Mouse (Mus musculus) ES-E14 (cell line): Measurements from ENCODE around the gene Cpn2.

Source experiments
- CHD2 ChIP-seq: IDR thresholded peaks from 2 replicates; pipeline ENCODE4 v1.6.1; 2014; ENCODE audit warnings: mild to moderate bottlenecking, low read depth, low read length, inconsistent platforms
- HCFC1 ChIP-seq: IDR thresholded peaks from 2 replicates; pipeline ENCODE4 v1.6.1; 2012; ENCODE audit warnings: low read length, inconsistent platforms, borderline replicate concordance; ENCODE audit not compliant: insufficient read depth
- MAFK ChIP-seq: IDR thresholded peaks from 2 replicates; pipeline ENCODE4 v1.6.1; 2014; ENCODE audit warnings: mild to moderate bottlenecking, low read depth, low read length, inconsistent platforms; ENCODE audit not compliant: insufficient read depth
- ZC3H11A ChIP-seq: IDR thresholded peaks from 2 replicates; pipeline ENCODE4 v1.6.1; 2012; ENCODE audit warnings: low read depth, mild to moderate bottlenecking, inconsistent platforms, low read length, borderline replicate concordance
- ZNF384 ChIP-seq: IDR thresholded peaks from 2 replicates; pipeline ENCODE4 v1.6.1; 2012; ENCODE audit warnings: low read depth, low read length, inconsistent platforms

DNA sequence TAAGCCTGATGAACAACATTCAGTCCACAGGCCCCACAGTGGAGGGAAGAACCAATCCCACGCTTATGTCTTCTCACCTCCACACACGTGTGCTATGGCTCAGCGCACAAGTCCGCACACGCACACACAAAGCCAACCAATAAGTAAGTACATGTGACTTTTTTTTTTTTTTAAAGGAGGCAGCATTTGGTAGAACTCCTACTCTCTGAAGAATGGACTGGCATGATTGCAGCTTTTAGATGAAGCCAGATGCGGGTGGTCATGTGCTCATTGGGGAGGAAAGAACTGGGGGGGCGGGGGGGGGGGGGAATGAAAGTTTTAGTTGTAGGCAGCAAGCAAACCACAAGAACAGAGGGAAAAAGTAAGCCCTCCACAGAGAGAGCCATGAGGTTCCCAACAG lies 59.3 kb downstream of the Cpn2 start:
- TF ChIP-seq ZNF384 (no peak), HCFC1 (no peak), ZC3H11A (no peak), MAFK (no peak), CHD2 (no peak)
